Mouse (Mus musculus) forebrain, embryonic 14.5 days (tissue): ENCODE data around the gene Nell2. TPM values are rescaled to one million over a fixed set of nuclear protein-coding genes. Genes with fewer than 3 reads are reported as not detected.
A peak's percentile ranks its signal among the peaks of the same experiment; 100 is the strongest.

Source experiments
- ATAC-seq: fragments of 200-750 bp; cut with Nextera tagmentation; 2 replicates; pipeline ENCODE4 v1.8.0; 2017; ENCODE audit warnings: mild to moderate bottlenecking, moderate library complexity
- DNase-seq: peaks from one replicate; pipeline ENCODE4 v3.0.0-alpha.2; 2015; ENCODE audit warnings: low spot score
- H3K27ac ChIP-seq: fragments of 300-500 bp; sonication (generic); 2 replicates; pipeline ENCODE4 v1.5.1; 2014; ENCODE audit warnings: low read depth, mild to moderate bottlenecking, control low read depth, low read length, moderate library complexity
- H3K27me3 ChIP-seq: fragments of 300-500 bp; sonication (generic); replicated peaks from 2 replicates; pipeline ENCODE4 v1.6.1; 2014; ENCODE audit warnings: low read length, control low read depth, mixed read lengths; ENCODE audit not compliant: control insufficient read depth, insufficient read depth
- H3K36me3 ChIP-seq: fragments of 300-500 bp; sonication (generic); 2 replicates; pipeline ENCODE4 v1.6.1; 2014; ENCODE audit warnings: low read length, control low read depth; ENCODE audit not compliant: control insufficient read depth, insufficient read depth
- H3K4me1 ChIP-seq: fragments of 300-500 bp; sonication (generic); 2 replicates; pipeline ENCODE4 v1.6.1; 2014; ENCODE audit warnings: antibody characterized with exemption, low read length, control low read depth; ENCODE audit not compliant: control insufficient read depth, insufficient read depth
- H3K4me2 ChIP-seq: fragments of 300-500 bp; sonication (generic); 2 replicates; pipeline ENCODE4 v1.6.1; 2014; ENCODE audit warnings: mild to moderate bottlenecking, control low read depth, low read length
- H3K4me3 ChIP-seq: fragments of 300-500 bp; sonication (generic); 2 replicates; pipeline ENCODE4 v1.5.1; 2014; ENCODE audit warnings: low read depth, low read length, control low read depth
- H3K9ac ChIP-seq: fragments of 300-500 bp; sonication (generic); 2 replicates; pipeline ENCODE4 v1.6.1; 2014; ENCODE audit warnings: mild to moderate bottlenecking, low read length, control low read depth, moderate library complexity
- H3K9me3 ChIP-seq: fragments of 300-500 bp; sonication (generic); replicated peaks from 2 replicates; pipeline ENCODE4 v1.6.1; 2016; ENCODE audit warnings: low read length, control low read depth, mixed read lengths; ENCODE audit not compliant: control insufficient read depth
- WGBS: fragments of 180-500 bp; shearing (Covaris S2); extraction: QIAGEN DNeasy Blood & Tissue Kit; methylation state at CpG from one replicate; pipeline ENCODE4 v1.1.7; 2014; 5-methylcytosine and 5-hydroxymethylcytosine counted together
- polyA plus RNA-seq: library from polyadenylated mRNA; unstranded; fragments of >200 nt; fragmentation: Nextera tagmentation; extraction: Ambion mirVana; gene quantifications from 2 replicates; pipeline ENCODE4 v1.2.1, GENCODE M21; 2014

Nell2 gene
- polyA plus RNA-seq, 1 experiment from 2014 or later = 153 TPM

GRCm38 (mm10) chr15:95101522-95101921 is 426.8 kb downstream of the Nell2 start:
- Histone ChIP-seq H3K4me3 (no peak overlapping the region), H3K9me3 (no peaks in the 10 kb centered on the region), H3K36me3 (no peaks in the 10 kb centered on the region), H3K9ac (no peak overlapping the region), H3K4me2 (no peak overlapping the region), H3K27ac (no peak overlapping the region), H3K4me1 (0 out of 2 replicates have a peak, but pooled peaks cover 3% of the 10 kb centered on the region), H3K27me3 (no peaks in the 10 kb centered on the region)
- DNase-seq = no peak
- no peak for ATAC-seq

- DNase-seq = no peak
- ATAC-seq = no peak
- Histone ChIP-seq H3K36me3 (no peaks in the 10 kb centered on the region), H3K4me2 (no peak overlapping the region), H3K4me1 (0 out of 2 replicates have a peak, but pooled peaks cover 3% of the 10 kb centered on the region), H3K4me3 (no peak overlapping the region), H3K9ac (no peak overlapping the region), H3K9me3 (no peaks in the 10 kb centered on the region), H3K27me3 (no peaks in the 10 kb centered on the region), H3K27ac (no peak overlapping the region)
- WGBS = 93% methylated on average over 7 of the region's 7 CpGs
These were observed 428.2 kb downstream of the Nell2 start for GRCm38 (mm10) chr15:95100133-95100532.

DNA sequence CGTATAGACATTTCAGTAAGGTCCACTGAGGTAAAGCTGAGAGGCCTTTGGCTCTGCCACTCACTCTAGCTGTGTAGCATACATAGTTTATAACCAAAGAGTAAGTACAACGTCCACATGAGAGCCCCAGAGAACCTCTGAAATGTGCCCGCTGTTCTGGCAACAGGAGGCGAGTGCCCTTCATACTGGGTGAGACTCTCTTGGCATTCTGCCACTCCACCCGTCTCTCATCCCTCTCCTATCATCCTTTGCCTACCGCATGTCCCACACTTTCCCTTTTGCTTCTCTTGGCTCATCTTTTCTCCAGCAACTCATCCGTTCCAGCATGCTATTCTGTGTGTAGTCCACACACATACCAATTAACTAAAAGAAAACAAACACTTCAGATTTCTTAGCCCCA is 442.4 kb downstream of the Nell2 start:
- no peaks in the 10 kb centered on the region for H3K27me3 ChIP-seq
- DNase-seq = no peak
- no peak overlapping the region for H3K4me3 ChIP-seq
- H3K4me1 ChIP-seq = no peaks in the 10 kb centered on the region
- H3K27ac ChIP-seq = no peak overlapping the region
- H3K9ac ChIP-seq = no peak overlapping the region
- ATAC-seq = no peak
- no peaks in the 10 kb centered on the region for H3K9me3 ChIP-seq
- no peak overlapping the region for H3K4me2 ChIP-seq
- WGBS = 73% methylated on average over 7 of the region's 7 CpGs
- H3K36me3 ChIP-seq = no peaks in the 10 kb centered on the region

GRCm38 (mm10) chr15:95081654-95082053 is 446.7 kb downstream of the Nell2 start:
- H3K27me3 ChIP-seq = no peaks in the 10 kb centered on the region
- peak; percentile 49 for DNase-seq
- H3K9ac ChIP-seq = no peak overlapping the region
- no peaks in the 10 kb centered on the region for H3K9me3 ChIP-seq
- H3K4me2 ChIP-seq = no peak overlapping the region
- no peak overlapping the region for H3K27ac ChIP-seq
- 78% methylated on average over 11 of the region's 11 CpGs for WGBS
- no peaks in the 10 kb centered on the region for H3K4me1 ChIP-seq
- H3K4me3 ChIP-seq = no peak overlapping the region
- ATAC-seq = 0 out of 2 replicates have a peak, but pooled peaks have one; percentile 40
- no peaks in the 10 kb centered on the region for H3K36me3 ChIP-seq

GRCm38 (mm10) chr15:95075356-95075755 is 453.0 kb downstream of the Nell2 start:
- H3K4me3 ChIP-seq = no peak overlapping the region
- WGBS = 78% methylated on average over 12 of the region's 12 CpGs
- ATAC-seq = no peak
- no peak overlapping the region for H3K4me2 ChIP-seq
- no peaks in the 10 kb centered on the region for H3K27me3 ChIP-seq
- no peaks in the 10 kb centered on the region for H3K36me3 ChIP-seq
- no peaks in the 10 kb centered on the region for H3K4me1 ChIP-seq
- no peaks in the 10 kb centered on the region for H3K9me3 ChIP-seq
- DNase-seq = peak; percentile 34
- no peak overlapping the region for H3K9ac ChIP-seq
- H3K27ac ChIP-seq = no peak overlapping the region

DNA sequence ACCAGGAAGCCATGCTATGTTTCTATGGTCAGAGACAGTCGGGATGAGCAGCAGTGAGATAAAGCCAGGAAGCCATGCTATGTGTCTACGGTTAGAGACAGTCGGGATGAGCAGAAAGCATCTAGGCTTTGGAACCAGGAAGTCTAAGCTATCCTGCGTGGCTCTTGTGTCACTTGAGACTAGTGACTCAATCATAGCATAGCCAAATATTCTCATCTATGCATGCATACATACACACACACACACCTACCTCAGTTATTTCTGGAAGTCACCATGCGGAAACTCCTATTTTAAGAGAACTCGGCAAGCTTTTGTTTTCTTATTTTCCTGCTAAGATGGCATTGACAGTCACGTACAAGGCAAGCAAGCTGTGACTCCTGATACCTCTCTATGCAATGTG is 457.5 kb downstream of the Nell2 start:
- Histone ChIP-seq H3K4me3 (no peak overlapping the region), H3K36me3 (no peaks in the 10 kb centered on the region), H3K9ac (no peak overlapping the region), H3K27ac (no peak overlapping the region), H3K4me1 (no peaks in the 10 kb centered on the region), H3K4me2 (no peak overlapping the region), H3K9me3 (no peaks in the 10 kb centered on the region), H3K27me3 (no peaks in the 10 kb centered on the region)
- 92% methylated on average over 7 of the region's 7 CpGs for WGBS
- ATAC-seq (no peak), DNase-seq (no peak)

- Histone ChIP-seq H3K27ac (no peak overlapping the region), H3K36me3 (no peaks in the 10 kb centered on the region), H3K4me1 (no peaks in the 10 kb centered on the region), H3K9ac (no peak overlapping the region), H3K9me3 (no peaks in the 10 kb centered on the region), H3K4me3 (no peak overlapping the region), H3K4me2 (no peak overlapping the region), H3K27me3 (no peaks in the 10 kb centered on the region)
- ATAC-seq (no peak), DNase-seq (no peak)
- WGBS = 79% methylated on average over 1 of the region's 1 CpGs
These were observed 459.6 kb downstream of the Nell2 start for GRCm38 (mm10) chr15:95068799-95069198.

- H3K27ac ChIP-seq = no peak overlapping the region
- no peak for DNase-seq
- H3K4me1 ChIP-seq = no peaks in the 10 kb centered on the region
- H3K4me2 ChIP-seq = no peak overlapping the region
- no peak overlapping the region for H3K4me3 ChIP-seq
- no peak for ATAC-seq
- H3K27me3 ChIP-seq = no peaks in the 10 kb centered on the region
- H3K9ac ChIP-seq = no peak overlapping the region
- no peaks in the 10 kb centered on the region for H3K9me3 ChIP-seq
- 89% methylated on average over 1 of the region's 1 CpGs for WGBS
- H3K36me3 ChIP-seq = no peaks in the 10 kb centered on the region
These were observed 460.3 kb downstream of the Nell2 start for GRCm38 (mm10) chr15:95068023-95068422.

GRCm38 (mm10) chr15:95055081-95055650 is 473.2 kb downstream of the Nell2 start:
- no peaks in the 10 kb centered on the region for H3K4me1 ChIP-seq
- peak; percentile 41 for DNase-seq
- 18% methylated on average over 8 of the region's 8 CpGs for WGBS
- no peaks in the 10 kb centered on the region for H3K9me3 ChIP-seq
- H3K4me2 ChIP-seq = no peak overlapping the region
- no peak overlapping the region for H3K4me3 ChIP-seq
- H3K27ac ChIP-seq = no peak overlapping the region
- H3K36me3 ChIP-seq = no peaks in the 10 kb centered on the region
- H3K27me3 ChIP-seq = no peaks in the 10 kb centered on the region
- ATAC-seq = no peak
- no peak overlapping the region for H3K9ac ChIP-seq
